Mouse (Mus musculus): ENCODE data around the gene Itprip. TPM values are rescaled to one million over a fixed set of nuclear protein-coding genes. Genes with fewer than 3 reads are reported as not detected.

The Itprip gene
- total RNA-seq, 1 experiment from 2014 or later = 18.6 TPM

GRCm38 (mm10) chr19:47918455-47919101, 521 bp downstream of the Itprip start:
- ATAC-seq (replicated peaks in 1 of 2; ENCODE audit: insufficient read depth in 1 of 2, low FRiP score in 2 of 2, low TSS enrichment in 1 of 2, low read depth in 1 of 2, poor library complexity in 2 of 2, severe bottlenecking in 2 of 2) = peak; percentile 53 to 60

- ATAC-seq (replicated peaks in 1 of 2; ENCODE audit: insufficient read depth in 1 of 2, low FRiP score in 2 of 2, low TSS enrichment in 1 of 2, low read depth in 1 of 2, poor library complexity in 2 of 2, severe bottlenecking in 2 of 2) = no peak
Measured at GRCm38 (mm10) chr19:47918016-47918415, 1.1 kb downstream of the Itprip start.

- ATAC-seq (replicated peaks in 1 of 2; ENCODE audit: insufficient read depth in 1 of 2, low FRiP score in 2 of 2, low TSS enrichment in 1 of 2, low read depth in 1 of 2, poor library complexity in 2 of 2, severe bottlenecking in 2 of 2) = no peak
Measured at GRCm38 (mm10) chr19:47917396-47917795, 1.7 kb downstream of the Itprip start.

GRCm38 (mm10) chr19:47915251-47915650, 3.8 kb downstream of the Itprip start:
- ATAC-seq (replicated peaks in 1 of 2; ENCODE audit: insufficient read depth in 1 of 2, low FRiP score in 2 of 2, low TSS enrichment in 1 of 2, low read depth in 1 of 2, poor library complexity in 2 of 2, severe bottlenecking in 2 of 2) = no peak

- no peak for ATAC-seq (replicated peaks in 1 of 2; ENCODE audit: insufficient read depth in 1 of 2, low FRiP score in 2 of 2, low TSS enrichment in 1 of 2, low read depth in 1 of 2, poor library complexity in 2 of 2, severe bottlenecking in 2 of 2)
Measured at GRCm38 (mm10) chr19:47914191-47914590, 4.9 kb downstream of the Itprip start.

GRCm38 (mm10) chr19:47913344-47913743, 5.8 kb downstream of the Itprip start:
- no peak for ATAC-seq (replicated peaks in 1 of 2; ENCODE audit: insufficient read depth in 1 of 2, low FRiP score in 2 of 2, low TSS enrichment in 1 of 2, low read depth in 1 of 2, poor library complexity in 2 of 2, severe bottlenecking in 2 of 2)

GRCm38 (mm10) chr19:47910751-47911150, 8.3 kb downstream of the Itprip start:
- ATAC-seq (replicated peaks in 1 of 2; ENCODE audit: insufficient read depth in 1 of 2, low FRiP score in 2 of 2, low TSS enrichment in 1 of 2, low read depth in 1 of 2, poor library complexity in 2 of 2, severe bottlenecking in 2 of 2) = no peak

- peak; percentile 72 to 81 for ATAC-seq (replicated peaks in 1 of 2; ENCODE audit: insufficient read depth in 1 of 2, low FRiP score in 2 of 2, low TSS enrichment in 1 of 2, low read depth in 1 of 2, poor library complexity in 2 of 2, severe bottlenecking in 2 of 2)
Measured at GRCm38 (mm10) chr19:47910117-47910618, 8.9 kb downstream of the Itprip start.

- no peak for ATAC-seq (replicated peaks in 1 of 2; ENCODE audit: insufficient read depth in 1 of 2, low FRiP score in 2 of 2, low TSS enrichment in 1 of 2, low read depth in 1 of 2, poor library complexity in 2 of 2, severe bottlenecking in 2 of 2)
Measured at GRCm38 (mm10) chr19:47909387-47910116, 9.5 kb downstream of the Itprip start.

GRCm38 (mm10) chr19:47908961-47909371, 10.1 kb downstream of the Itprip start:
- no peak for ATAC-seq (replicated peaks in 1 of 2; ENCODE audit: insufficient read depth in 1 of 2, low FRiP score in 2 of 2, low TSS enrichment in 1 of 2, low read depth in 1 of 2, poor library complexity in 2 of 2, severe bottlenecking in 2 of 2)

GRCm38 (mm10) chr19:47907596-47907995, 11.5 kb downstream of the Itprip start:
- no peak for ATAC-seq (replicated peaks in 1 of 2; ENCODE audit: insufficient read depth in 1 of 2, low FRiP score in 2 of 2, low TSS enrichment in 1 of 2, low read depth in 1 of 2, poor library complexity in 2 of 2, severe bottlenecking in 2 of 2)

GRCm38 (mm10) chr19:47905603-47906002, 13.5 kb downstream of the Itprip start:
- peak; percentile 13 to 34; a peak in 2 of 4 replicates for ATAC-seq (replicated peaks in 1 of 2; ENCODE audit: insufficient read depth in 1 of 2, low FRiP score in 2 of 2, low TSS enrichment in 1 of 2, low read depth in 1 of 2, poor library complexity in 2 of 2, severe bottlenecking in 2 of 2)

- ATAC-seq (replicated peaks in 1 of 2; ENCODE audit: insufficient read depth in 1 of 2, low FRiP score in 2 of 2, low TSS enrichment in 1 of 2, low read depth in 1 of 2, poor library complexity in 2 of 2, severe bottlenecking in 2 of 2) = peak; percentile 55 to 68
Measured at GRCm38 (mm10) chr19:47905081-47905480, 14.0 kb downstream of the Itprip start.

- ATAC-seq (replicated peaks in 1 of 2; ENCODE audit: insufficient read depth in 1 of 2, low FRiP score in 2 of 2, low TSS enrichment in 1 of 2, low read depth in 1 of 2, poor library complexity in 2 of 2, severe bottlenecking in 2 of 2) = no peak
Measured at GRCm38 (mm10) chr19:47903679-47904078, 15.4 kb downstream of the Itprip start.

GRCm38 (mm10) chr19:47902316-47903201, 16.5 kb downstream of the Itprip start:
- ATAC-seq (replicated peaks in 1 of 2; ENCODE audit: insufficient read depth in 1 of 2, low FRiP score in 2 of 2, low TSS enrichment in 1 of 2, low read depth in 1 of 2, poor library complexity in 2 of 2, severe bottlenecking in 2 of 2) = peak in 1 of 2 experiments; percentile 27; a peak in 2 of 4 replicates

GRCm38 (mm10) chr19:47900558-47900957, 18.5 kb downstream of the Itprip start:
- no peak for ATAC-seq (replicated peaks in 1 of 2; ENCODE audit: insufficient read depth in 1 of 2, low FRiP score in 2 of 2, low TSS enrichment in 1 of 2, low read depth in 1 of 2, poor library complexity in 2 of 2, severe bottlenecking in 2 of 2)

GRCm38 (mm10) chr19:47900012-47900411, 19.1 kb downstream of the Itprip start:
- no peak for ATAC-seq (replicated peaks in 1 of 2; ENCODE audit: insufficient read depth in 1 of 2, low FRiP score in 2 of 2, low TSS enrichment in 1 of 2, low read depth in 1 of 2, poor library complexity in 2 of 2, severe bottlenecking in 2 of 2)

Data from hematopoietic stem cell, adult 5-6 weeks (primary cell).